31 mouse cellular contexts compared by ENCODE assay signal in the genomic region with DNA sequence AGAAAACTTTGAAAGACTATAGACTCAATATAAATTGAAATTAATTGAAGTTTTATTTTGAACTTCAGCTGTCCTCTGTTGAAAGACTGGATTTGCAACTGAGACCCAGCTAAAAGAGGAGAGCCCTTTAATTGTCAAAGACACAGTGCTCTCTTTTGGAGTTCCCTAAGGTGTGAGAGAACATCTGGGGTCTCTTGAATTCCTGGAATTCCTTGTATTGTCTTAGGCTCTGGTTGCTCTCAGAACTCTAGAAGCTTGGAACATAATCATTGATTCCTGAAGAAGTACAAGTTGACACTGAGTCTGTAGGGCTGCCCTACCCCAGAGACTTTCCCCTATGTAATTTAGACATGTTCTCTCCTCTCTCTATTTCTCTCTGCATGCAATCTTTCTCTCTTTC. TPM values are rescaled to one million over a fixed set of nuclear protein-coding genes. Genes with fewer than 3 reads are reported as not detected.
"Had no signal": no experiment of that assay in that cellular context is flagged by ENCODE, and none has a peak within 500 bp of the region (broad histone marks: within the 10 kb centered on the region; RNA-seq: fewer than 3 reads in every experiment).

No protein-coding gene starts in this region.

- H3K27me3 ChIP-seq: embryonic facial prominence, embryonic 12.5 days; embryonic facial prominence, embryonic 13.5 days; embryonic facial prominence, embryonic 15.5 days; forebrain, embryonic 13.5 days; forebrain, embryonic 15.5 days had no signal

- H3K27ac ChIP-seq: embryonic facial prominence, embryonic 10.5 days; embryonic facial prominence, embryonic 12.5 days; embryonic facial prominence, embryonic 13.5 days; embryonic facial prominence, embryonic 15.5 days; forebrain, embryonic 10.5 days; forebrain, embryonic 13.5 days; forebrain, embryonic 15.5 days; gastrocnemius, adult 2 months; heart, adult 2 months; heart, embryonic 10.5 days had no signal

- H3K9me3 ChIP-seq: embryonic facial prominence, embryonic 12.5 days; embryonic facial prominence, embryonic 15.5 days; forebrain, embryonic 15.5 days; heart, embryonic 10.5 days had no signal

- ATAC-seq: forebrain, embryonic 13.5 days; forebrain, embryonic 14.5 days; forebrain, embryonic 15.5 days; forebrain, embryonic 16.5 days; forebrain, postnatal 0 days had no signal

- DNase-seq: cerebellum, adult 9-11 months; cerebellum, postnatal 14 days; cerebellum, postnatal 25 days; cerebellum, postnatal 36 days; embryo, embryonic 11 days; forebrain, postnatal 0 days; gastrocnemius, adult 2 months; gastrocnemius, postnatal 10 days; gastrocnemius, postnatal 14 days; gastrocnemius, postnatal 25 days; gastrocnemius, postnatal 36 days; heart, adult 11 months; heart, adult 18-20 months; heart, adult 2 months had no signal

- H3K36me3 ChIP-seq: embryonic facial prominence, embryonic 10.5 days; embryonic facial prominence, embryonic 12.5 days; embryonic facial prominence, embryonic 13.5 days; embryonic facial prominence, embryonic 15.5 days; forebrain, embryonic 10.5 days; forebrain, embryonic 15.5 days; heart, embryonic 10.5 days had no signal

- H3K4me2 ChIP-seq: embryonic facial prominence, embryonic 12.5 days; embryonic facial prominence, embryonic 13.5 days; embryonic facial prominence, embryonic 15.5 days; forebrain, embryonic 13.5 days; forebrain, embryonic 15.5 days had no signal

- H3K9ac ChIP-seq: embryonic facial prominence, embryonic 12.5 days; embryonic facial prominence, embryonic 13.5 days; embryonic facial prominence, embryonic 15.5 days; forebrain, embryonic 13.5 days; forebrain, embryonic 15.5 days; forebrain, postnatal 0 days had no signal

- H3K4me3 ChIP-seq: embryonic facial prominence, embryonic 10.5 days; embryonic facial prominence, embryonic 12.5 days; embryonic facial prominence, embryonic 13.5 days; embryonic facial prominence, embryonic 15.5 days; erythroblast, embryonic 14.5 days; forebrain, embryonic 10.5 days; forebrain, embryonic 13.5 days; forebrain, embryonic 15.5 days; gastrocnemius, adult 2 months; heart, adult 2 months; heart, embryonic 10.5 days had no signal

- H3K4me1 ChIP-seq: embryonic facial prominence, embryonic 10.5 days; embryonic facial prominence, embryonic 12.5 days; embryonic facial prominence, embryonic 13.5 days; embryonic facial prominence, embryonic 15.5 days; forebrain, embryonic 10.5 days; forebrain, embryonic 13.5 days; forebrain, embryonic 15.5 days; heart, embryonic 10.5 days had no signal

RNA-seq across cellular contexts. Expression of a gene that starts 28.1 kb away (rescaled TPM):
- polyA plus RNA-seq: cortical plate, adult 2 months; embryonic facial prominence, embryonic 10.5 days; embryonic facial prominence, embryonic 11.5 days; embryonic facial prominence, embryonic 12.5 days; embryonic facial prominence, embryonic 13.5 days; embryonic facial prominence, embryonic 14.5 days; embryonic facial prominence, embryonic 15.5 days; erythroblast, embryonic 14.5 days; forebrain, embryonic 10.5 days; forebrain, embryonic 11.5 days; forebrain, embryonic 13.5 days; forebrain, embryonic 14.5 days; forebrain, embryonic 15.5 days; forebrain, embryonic 16.5 days; forebrain, postnatal 0 days; frontal cortex, adult 2 months; gonadal fat pad, adult 2 months; heart, adult 2 months; heart, embryonic 10.5 days had no signal

RNA-seq across cellular contexts. Expression of a gene that starts 52.8 kb away (rescaled TPM):
- polyA plus RNA-seq: cortical plate, adult 2 months; embryonic facial prominence, embryonic 10.5 days; embryonic facial prominence, embryonic 11.5 days; embryonic facial prominence, embryonic 12.5 days; embryonic facial prominence, embryonic 13.5 days; embryonic facial prominence, embryonic 14.5 days; embryonic facial prominence, embryonic 15.5 days; erythroblast, embryonic 14.5 days; forebrain, embryonic 10.5 days; forebrain, embryonic 11.5 days; forebrain, embryonic 13.5 days; forebrain, embryonic 14.5 days; forebrain, embryonic 15.5 days; forebrain, embryonic 16.5 days; forebrain, postnatal 0 days; frontal cortex, adult 2 months; heart, adult 2 months; heart, embryonic 10.5 days had no signal

RNA-seq across cellular contexts. Expression of a gene that starts 57.6 kb away (rescaled TPM):
- polyA plus RNA-seq: cortical plate, adult 2 months; embryonic facial prominence, embryonic 10.5 days; embryonic facial prominence, embryonic 11.5 days; embryonic facial prominence, embryonic 12.5 days; embryonic facial prominence, embryonic 13.5 days; embryonic facial prominence, embryonic 14.5 days; embryonic facial prominence, embryonic 15.5 days; erythroblast, embryonic 14.5 days; forebrain, embryonic 10.5 days; forebrain, embryonic 11.5 days; forebrain, embryonic 13.5 days; forebrain, embryonic 14.5 days; forebrain, embryonic 15.5 days; forebrain, embryonic 16.5 days; forebrain, postnatal 0 days; frontal cortex, adult 2 months; gonadal fat pad, adult 2 months; heart, adult 2 months; heart, embryonic 10.5 days had no signal
